Mouse (Mus musculus): ENCODE measurements around the gene Adm.

- no peak for TF ChIP-seq CTCF (IDR thresholded peaks at IDR 0.05; ENCODE audit: borderline replicate concordance, insufficient read depth, low read length)
- no peak for TF ChIP-seq POLR2A (IDR thresholded peaks at IDR 0.05; ENCODE audit: low read depth, low read length)
Observed at GRCm38 (mm10) chr7:110631136-110631888, 3.9 kb downstream of the Adm start.
